Mouse (Mus musculus) heart, postnatal 0 days (tissue): ENCODE results near the gene Hoxd4.

ENCODE experiments used
- CTCF ChIP-seq: IDR thresholded peaks from 2 replicates; pipeline ENCODE4 v1.5.1; 2016; ENCODE audit warnings: antibody characterized with exemption, control low read depth, low read depth
- EP300 ChIP-seq: IDR thresholded peaks from 2 replicates; pipeline ENCODE4 v1.6.1; 2016; ENCODE audit warnings: antibody characterized with exemption, low read depth

DNA sequence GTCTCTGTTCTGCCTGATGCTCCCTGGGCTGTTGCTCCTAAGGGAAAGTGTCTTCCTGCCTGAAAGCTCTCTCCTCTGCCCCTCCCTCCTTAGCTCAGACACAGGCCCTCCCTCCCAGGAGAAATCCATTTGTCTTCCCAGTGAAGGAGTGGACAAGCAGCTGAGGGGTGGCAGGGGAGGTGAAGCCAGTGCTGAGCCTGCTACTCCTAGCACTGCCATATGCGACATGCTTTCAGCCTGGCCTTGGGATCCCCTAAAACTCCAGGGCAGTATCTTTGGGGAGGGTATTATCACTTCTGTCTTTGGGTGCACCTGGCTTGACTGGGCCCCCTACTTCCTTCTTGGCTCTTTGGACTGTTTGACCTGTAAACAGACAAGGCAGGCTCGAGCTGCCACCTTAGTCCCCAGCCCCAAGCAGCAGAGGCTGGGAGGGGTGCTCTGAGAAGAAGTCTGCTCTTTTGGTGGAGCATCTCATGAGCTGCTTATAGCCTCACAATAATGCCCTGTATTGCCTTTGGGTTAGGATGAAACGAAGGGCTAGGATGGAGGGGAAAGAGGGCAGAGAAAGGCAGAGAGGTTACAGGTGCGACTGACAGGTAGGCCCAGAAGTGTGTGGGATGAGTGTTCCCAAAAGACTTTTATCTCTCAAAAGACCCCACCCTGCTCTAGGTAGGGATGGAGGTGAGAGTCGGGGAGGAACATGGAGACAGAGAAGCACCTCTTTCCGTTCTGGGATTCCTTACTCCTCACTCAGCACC, 34.0 kb downstream of the Hoxd4 start:
- TF ChIP-seq CTCF (no peak), EP300 (no peak)
